Mouse (Mus musculus) testis, adult 10 weeks (tissue): ENCODE data around the gene Ppfia4. TPM values are rescaled to one million over a fixed set of nuclear protein-coding genes. Genes with fewer than 3 reads are reported as not detected.

ENCODE experiments used
- polyA plus RNA-seq: library from polyadenylated mRNA; stranded (reverse); fragments of 350-450 nt; fragmentation: Illumina TruSeq; extraction: RNeasy Lipid Tissue Mini Kit (QIAGEN cat#74804); gene quantifications from one replicate; pipeline ENCODE4 v1.2.3, GENCODE M21; 2014; ENCODE audit warnings: low read depth, low replicate concordance

The Ppfia4 gene
- 0.49 TPM for polyA plus RNA-seq

DNA sequence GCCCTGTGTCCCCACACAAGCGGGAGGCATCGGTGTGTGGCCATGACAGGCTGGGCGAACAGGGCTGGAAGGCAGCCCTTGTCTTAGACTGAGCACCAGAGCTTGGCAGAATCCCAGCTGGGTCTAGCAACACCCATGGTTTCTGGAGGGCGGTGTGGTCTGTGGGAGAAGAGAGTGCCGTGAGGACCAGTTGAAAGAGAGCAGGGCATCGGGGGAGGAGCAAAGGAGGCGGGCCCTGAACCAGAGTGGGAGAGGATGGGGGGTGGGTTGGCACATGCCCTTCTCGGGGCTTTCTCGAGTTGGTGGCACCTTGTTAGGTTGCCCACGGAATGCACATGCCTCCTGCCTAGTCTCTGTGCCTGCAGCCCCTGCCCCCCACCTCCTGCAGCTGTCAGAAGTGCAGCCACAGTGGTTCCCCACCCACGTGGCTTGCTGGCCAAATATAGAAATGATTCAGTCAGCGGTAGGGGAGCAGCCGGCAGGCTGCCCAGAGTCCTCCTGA is at the start of gene Ppfia4:
TSS of gene Ppfia4 (minus strand) at position 159 of the 502 bp plus-strand sequence.

DNA sequence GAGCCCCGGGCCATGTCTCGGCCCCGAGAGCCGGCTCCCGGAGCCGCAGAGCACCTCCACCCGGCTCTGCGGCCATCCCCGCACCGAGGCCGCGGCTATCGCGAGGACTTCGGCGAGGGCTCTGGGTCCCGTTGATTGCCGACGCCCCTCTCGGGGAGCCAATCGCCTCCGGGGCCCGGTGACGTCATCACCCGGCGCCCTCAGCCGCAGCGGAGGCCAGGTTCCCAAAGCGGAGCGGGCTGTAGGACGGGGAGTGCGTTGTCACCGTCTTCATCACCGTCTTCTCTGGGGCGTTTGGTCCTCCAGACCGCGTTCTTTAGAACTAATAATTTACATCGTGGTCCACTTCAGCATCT is 29.1 kb upstream of the Ppfia4 start, which contains the start of gene Tmem183a:
TSS of gene Tmem183a (minus strand) at position 123 of the 356 bp plus-strand sequence.

DNA sequence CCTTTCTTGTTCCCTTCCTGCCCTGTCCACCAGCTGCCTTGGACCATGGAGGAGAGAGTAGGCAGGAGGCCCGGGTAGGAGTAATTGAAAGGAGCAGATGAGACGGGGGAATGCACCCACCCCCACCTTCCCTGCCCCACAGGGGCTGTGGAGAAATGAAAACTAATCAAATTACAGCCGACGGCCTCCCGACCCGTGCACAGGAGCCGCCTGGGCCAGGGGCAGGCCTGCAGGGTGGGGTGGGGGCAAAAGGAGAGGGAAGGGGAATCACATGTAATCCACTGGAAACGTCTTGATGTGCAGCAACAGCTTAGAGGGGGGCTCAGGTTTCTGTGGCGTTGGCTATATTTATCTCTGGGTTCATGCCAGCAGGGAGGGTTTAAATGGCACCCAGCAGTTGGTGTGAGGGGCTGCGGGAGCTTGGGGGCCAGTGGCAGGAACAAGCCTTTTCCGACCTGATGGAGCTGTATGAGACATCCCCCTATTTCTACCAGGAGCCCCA is 43.1 kb downstream of the Ppfia4 start, which contains the start of gene Myog:
TSS of gene Myog (plus strand) at position 392 of the 502 bp plus-strand sequence.

Other genes starting within 250 kb of the Ppfia4 start
- 0.45 TPM for gene Chit1, start 221.7 kb downstream of the Ppfia4 start, polyA plus RNA-seq
- gene Chil1, start 150.8 kb downstream of the Ppfia4 start, polyA plus RNA-seq, result not detected
- gene Mybph, start 139.5 kb downstream of the Ppfia4 start, polyA plus RNA-seq, result not detected
- gene Adora1, start 97.5 kb downstream of the Ppfia4 start, polyA plus RNA-seq, result 11.5 TPM
- not detected for gene Myog, start 42.9 kb downstream of the Ppfia4 start, polyA plus RNA-seq
- gene Tmem183a, start 29.1 kb upstream of the Ppfia4 start, polyA plus RNA-seq, result 52.9 TPM
- gene 4933406M09Rik, start 53.0 kb upstream of the Ppfia4 start, polyA plus RNA-seq, result 54.5 TPM
- 19.4 TPM for gene Cyb5r1, start 72.6 kb upstream of the Ppfia4 start, polyA plus RNA-seq
- 27.3 TPM for gene Adipor1, start 82.5 kb upstream of the Ppfia4 start, polyA plus RNA-seq
- 46.2 TPM for gene Klhl12, start 122.6 kb upstream of the Ppfia4 start, polyA plus RNA-seq
- gene Rabif, start 161.7 kb upstream of the Ppfia4 start, polyA plus RNA-seq, result 12.9 TPM
- 32.9 TPM for gene Mgat4e, start 216.8 kb upstream of the Ppfia4 start, polyA plus RNA-seq
- gene Kdm5b, start 227.2 kb upstream of the Ppfia4 start, polyA plus RNA-seq, result 107 TPM